Mouse (Mus musculus): Measurements from ENCODE around the gene Cttn. TPM values are rescaled to one million over a fixed set of nuclear protein-coding genes. Genes with fewer than 3 reads are reported as not detected.

Gene Cttn
- polyA plus RNA-seq, 1 experiment from 2014 or later = 200 TPM

DNA sequence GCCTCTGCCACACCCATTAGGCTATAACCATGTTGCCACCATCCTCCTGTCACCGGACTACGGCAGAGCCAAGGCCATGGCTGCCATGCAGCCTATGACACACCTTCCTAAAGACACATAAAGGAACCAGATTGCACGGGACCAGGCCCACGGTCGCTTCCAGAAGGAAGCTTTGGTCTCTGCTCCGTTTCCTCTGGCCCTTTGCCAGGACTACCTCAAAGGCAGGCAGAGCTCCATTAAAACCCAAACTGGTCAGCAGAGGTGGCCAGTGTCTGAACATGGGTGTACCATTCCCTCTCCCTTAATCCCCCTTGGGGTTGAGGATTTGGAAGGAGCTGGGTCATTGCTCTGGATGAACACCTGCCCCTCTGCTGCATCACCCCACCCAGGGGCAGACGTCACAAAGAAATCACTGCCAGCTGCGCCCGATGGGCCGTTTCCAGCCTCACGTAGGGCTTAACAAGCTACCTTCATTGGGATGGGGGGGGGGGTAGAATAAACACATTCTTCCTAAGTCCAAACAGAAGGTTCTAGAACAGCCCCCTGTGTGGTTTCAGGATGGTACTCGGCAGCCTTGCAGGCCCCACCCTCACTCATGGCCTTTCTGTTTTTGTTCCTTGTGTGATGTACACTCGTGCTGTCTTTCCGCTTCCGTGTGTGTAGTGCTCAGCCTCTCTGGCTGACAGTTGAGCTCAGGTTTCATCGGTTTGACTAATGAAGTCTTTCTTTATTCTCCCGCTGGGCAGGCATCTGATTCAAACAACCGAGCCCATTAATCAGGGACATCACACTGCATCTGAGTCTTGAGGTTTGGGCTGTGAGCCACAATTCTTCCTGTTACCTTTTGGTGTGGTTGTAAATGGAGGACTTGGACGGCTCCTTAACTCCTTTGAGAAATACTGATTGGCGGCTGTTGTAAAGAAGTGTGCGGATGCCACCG is 58.6 kb downstream of the Cttn start:
- DNase-seq (ENCODE audit: low spot score) = no peak
- whole genome bisulfite sequencing = 69% methylated on average over 22 of the region's 22 CpGs
- Histone ChIP-seq H3K27ac (replicated peaks) (peak overlapping the region; percentile 24), H3K9me3 (no peaks in the 10 kb centered on the region), H3K4me1 (peaks cover 32% of the 10 kb centered on the region), H3K36me3 (replicated peaks) (no peaks in the 10 kb centered on the region; the same call in 1 of the 2 replicates), H3K27me3 (replicated peaks; ENCODE audit: low read depth, poor library complexity, severe bottlenecking) (no peaks in the 10 kb centered on the region), H3K4me3 (no peak overlapping the region)

DNA sequence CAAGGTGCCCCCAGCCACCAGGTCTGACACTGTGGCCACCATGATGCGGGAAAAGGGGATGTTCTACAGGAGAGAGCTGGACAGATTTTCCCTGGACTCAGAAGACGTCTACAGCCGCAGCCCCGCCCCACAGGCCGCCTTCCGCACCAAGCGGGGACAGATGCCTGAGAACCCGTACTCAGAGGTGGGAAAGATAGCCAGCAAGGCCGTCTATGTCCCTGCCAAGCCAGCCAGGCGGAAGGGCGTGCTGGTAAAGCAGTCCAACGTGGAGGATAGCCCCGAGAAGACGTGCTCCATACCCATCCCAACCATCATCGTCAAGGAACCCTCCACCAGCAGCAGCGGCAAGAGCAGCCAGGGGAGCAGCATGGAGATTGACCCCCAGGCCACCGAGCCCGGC is 61.1 kb downstream of the Cttn start:
- H3K4me3 ChIP-seq = no peak overlapping the region
- no peaks in the 10 kb centered on the region for H3K27me3 ChIP-seq (replicated peaks; ENCODE audit: low read depth, poor library complexity, severe bottlenecking)
- DNase-seq (ENCODE audit: low spot score) = no peak
- 86% methylated on average over 18 of the region's 18 CpGs for WGBS
- peaks cover 33% of the 10 kb centered on the region for H3K4me1 ChIP-seq
- H3K36me3 ChIP-seq (replicated peaks) = no peaks in the 10 kb centered on the region; the same call in 1 of the 2 replicates
- no peak overlapping the region for H3K27ac ChIP-seq (replicated peaks)
- H3K9me3 ChIP-seq = no peaks in the 10 kb centered on the region

DNA sequence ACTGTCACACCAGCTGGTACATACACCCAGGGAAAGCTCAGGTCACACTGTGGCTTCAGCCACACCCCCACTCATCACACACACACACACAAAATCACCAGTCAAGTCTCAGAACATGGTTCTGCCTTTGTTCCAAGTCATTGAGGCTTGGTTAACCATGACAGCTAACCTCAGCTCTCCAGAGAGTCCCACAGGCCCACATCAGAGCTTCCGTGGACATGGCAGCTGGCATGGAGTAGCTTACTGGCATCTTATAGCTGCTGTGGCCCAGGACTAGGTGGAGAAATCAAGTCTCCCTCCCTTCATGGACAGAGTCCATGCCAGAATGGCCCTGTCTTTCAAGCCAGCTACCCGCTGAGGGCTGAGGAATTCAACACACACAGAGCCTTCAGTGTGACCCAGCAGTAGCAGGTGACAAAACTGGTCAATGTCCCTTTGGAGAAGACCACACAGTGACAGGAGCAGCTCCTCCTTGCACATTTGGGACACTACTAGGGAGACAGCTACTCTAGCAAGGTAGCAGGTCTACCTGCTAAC is 62.3 kb downstream of the Cttn start:
- WGBS = 84% methylated on average over 2 of the region's 2 CpGs
- no peak overlapping the region for H3K27ac ChIP-seq (replicated peaks)

DNA sequence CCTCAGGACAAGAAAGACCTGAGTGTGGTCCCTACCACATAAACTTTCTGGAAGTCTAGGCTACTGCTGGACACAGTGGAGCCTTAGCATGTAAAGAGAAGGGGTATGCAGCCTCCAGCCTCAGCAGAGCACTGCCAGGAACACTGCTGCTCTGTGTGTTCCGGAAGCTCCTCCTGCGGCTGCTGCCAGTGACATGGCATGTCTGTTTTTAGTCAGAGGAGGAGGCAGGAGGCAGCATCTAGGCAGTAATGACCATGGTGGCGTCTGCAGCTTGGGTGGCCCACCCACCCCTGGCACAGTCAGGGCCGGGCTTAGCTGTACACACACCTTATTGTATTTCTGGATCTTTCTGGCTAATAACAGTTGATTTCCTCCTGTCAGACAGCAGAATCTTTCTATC is 63.1 kb downstream of the Cttn start:
- Histone ChIP-seq H3K4me3 (no peak overlapping the region), H3K27me3 (replicated peaks; ENCODE audit: low read depth, poor library complexity, severe bottlenecking) (no peaks in the 10 kb centered on the region), H3K36me3 (replicated peaks) (no peaks in the 10 kb centered on the region; the same call in 1 of the 2 replicates), H3K9me3 (no peaks in the 10 kb centered on the region), H3K27ac (replicated peaks) (peak overlapping the region; percentile 49; the same call in 1 of the 2 replicates), H3K4me1 (peaks cover 26% of the 10 kb centered on the region)
- 74% methylated on average over 4 of the region's 4 CpGs for WGBS
- DNase-seq (ENCODE audit: low spot score) = no peak

More for the DNA sequence above, 62.3 kb downstream of the Cttn start:
- Histone ChIP-seq H3K36me3 (replicated peaks) (no peaks in the 10 kb centered on the region; the same call in 1 of the 2 replicates), H3K9me3 (no peaks in the 10 kb centered on the region), H3K4me1 (peaks cover 33% of the 10 kb centered on the region), H3K4me3 (no peak overlapping the region), H3K27me3 (replicated peaks; ENCODE audit: low read depth, poor library complexity, severe bottlenecking) (no peaks in the 10 kb centered on the region)
- DNase-seq (ENCODE audit: low spot score) = no peak

DNA sequence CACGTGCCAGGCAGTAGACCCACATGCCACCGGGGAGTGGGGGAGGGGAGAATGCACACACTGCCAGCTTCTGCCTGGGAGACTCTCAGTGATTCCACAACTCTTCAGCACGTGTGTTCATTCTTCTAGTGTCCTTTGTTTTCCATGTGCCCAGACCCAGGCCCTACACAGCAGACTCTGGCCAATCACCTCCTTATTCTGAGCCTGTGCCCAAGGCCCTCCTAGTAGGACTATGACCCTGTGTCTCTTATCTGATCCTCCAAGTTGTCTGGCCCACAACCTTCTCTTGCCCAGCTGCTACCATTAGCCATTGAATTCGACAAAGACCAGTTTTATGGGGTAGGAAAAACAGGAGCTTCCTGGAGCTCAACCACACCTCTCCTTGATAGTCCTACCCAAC is 68.3 kb downstream of the Cttn start:
- Histone ChIP-seq H3K27ac (replicated peaks) (no peak overlapping the region), H3K4me1 (peaks cover 7% of the 10 kb centered on the region), H3K9me3 (no peaks in the 10 kb centered on the region), H3K4me3 (no peak overlapping the region), H3K27me3 (replicated peaks; ENCODE audit: low read depth, poor library complexity, severe bottlenecking) (no peaks in the 10 kb centered on the region), H3K36me3 (replicated peaks) (no peaks in the 10 kb centered on the region)
- DNase-seq (ENCODE audit: low spot score) = no peak
- 83% methylated on average over 4 of the region's 4 CpGs for WGBS

DNA sequence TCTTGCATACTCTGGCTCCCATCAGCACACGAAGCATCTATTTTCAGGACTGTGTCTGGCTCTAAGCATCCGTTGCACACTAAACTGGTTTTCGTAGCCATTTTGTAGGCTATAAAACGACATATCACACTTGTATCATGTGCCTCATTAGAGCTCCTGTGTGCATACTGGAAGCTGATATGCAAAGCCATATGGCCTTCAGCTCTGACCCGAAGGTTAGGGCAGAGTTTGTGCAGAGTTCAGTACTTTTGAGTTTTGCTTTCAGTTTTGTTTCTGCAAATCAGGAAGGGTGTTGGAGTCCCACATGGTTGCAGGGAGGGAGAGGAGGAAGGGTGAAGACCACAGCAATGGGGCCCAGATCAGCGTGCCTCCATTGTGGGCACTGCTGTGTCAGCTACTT is 79.1 kb downstream of the Cttn start:
- Histone ChIP-seq H3K9me3 (no peaks in the 10 kb centered on the region), H3K4me1 (peaks cover 9% of the 10 kb centered on the region; the same call in 1 of the 2 replicates), H3K36me3 (replicated peaks) (no peaks in the 10 kb centered on the region), H3K27ac (replicated peaks) (no peak overlapping the region), H3K4me3 (no peak overlapping the region), H3K27me3 (replicated peaks; ENCODE audit: low read depth, poor library complexity, severe bottlenecking) (no peaks in the 10 kb centered on the region)
- 85% methylated on average over 6 of the region's 6 CpGs for WGBS
- DNase-seq (ENCODE audit: low spot score) = no peak

DNA sequence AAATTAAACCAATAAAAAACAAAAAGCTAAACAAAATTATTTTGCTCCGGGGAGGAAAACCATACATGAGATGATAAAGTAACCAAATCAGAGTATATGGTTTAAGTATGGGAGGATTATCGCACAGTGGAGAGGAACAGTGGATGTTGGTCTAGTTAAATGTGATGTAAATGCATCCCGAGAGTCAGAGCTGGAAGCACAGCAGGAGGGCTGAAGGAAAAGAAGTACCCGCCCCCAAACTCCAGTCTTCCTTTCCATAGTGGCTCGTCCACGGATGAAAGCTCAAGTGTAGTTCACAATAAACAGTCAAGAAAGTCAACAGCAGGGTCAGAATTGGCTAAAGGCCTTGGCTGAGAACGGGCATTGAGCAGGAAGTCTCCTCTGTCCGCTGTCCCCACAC is 80.1 kb downstream of the Cttn start:
- H3K4me3 ChIP-seq = no peak overlapping the region
- no peak for DNase-seq (ENCODE audit: low spot score)
- H3K9me3 ChIP-seq = no peaks in the 10 kb centered on the region
- H3K4me1 ChIP-seq = peaks cover 9% of the 10 kb centered on the region; the same call in 1 of the 2 replicates
- no peaks in the 10 kb centered on the region for H3K27me3 ChIP-seq (replicated peaks; ENCODE audit: low read depth, poor library complexity, severe bottlenecking)
- H3K36me3 ChIP-seq (replicated peaks) = no peaks in the 10 kb centered on the region
- WGBS = 58% methylated on average over 8 of the region's 8 CpGs
- H3K27ac ChIP-seq (replicated peaks) = no peak overlapping the region

DNA sequence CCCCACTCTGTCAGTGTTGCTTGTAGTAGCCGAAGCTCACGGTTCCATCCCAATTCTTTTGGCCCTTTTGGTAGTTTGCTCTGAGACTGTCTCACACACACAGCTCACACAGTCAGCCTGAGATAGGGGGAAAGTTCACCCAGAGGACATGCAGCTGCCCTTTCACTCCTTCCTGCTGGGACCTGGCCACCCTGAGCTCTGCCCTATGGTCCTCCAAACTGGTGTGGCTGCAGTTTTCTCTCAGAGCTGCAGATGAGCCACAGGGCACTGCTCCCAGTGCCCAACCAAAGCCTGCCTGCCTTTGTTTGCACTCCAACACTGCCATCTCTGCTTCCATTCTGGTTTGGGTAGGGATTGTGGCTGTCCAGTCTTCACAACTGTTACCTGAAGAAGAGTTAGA is 81.1 kb downstream of the Cttn start:
- H3K4me1 ChIP-seq = peaks cover 9% of the 10 kb centered on the region; the same call in 1 of the 2 replicates
- 90% methylated on average over 2 of the region's 2 CpGs for WGBS
- no peak for DNase-seq (ENCODE audit: low spot score)
- H3K27me3 ChIP-seq (replicated peaks; ENCODE audit: low read depth, poor library complexity, severe bottlenecking) = no peaks in the 10 kb centered on the region
- no peak overlapping the region for H3K4me3 ChIP-seq
- H3K36me3 ChIP-seq (replicated peaks) = no peaks in the 10 kb centered on the region
- no peaks in the 10 kb centered on the region for H3K9me3 ChIP-seq
- H3K27ac ChIP-seq (replicated peaks) = no peak overlapping the region

DNA sequence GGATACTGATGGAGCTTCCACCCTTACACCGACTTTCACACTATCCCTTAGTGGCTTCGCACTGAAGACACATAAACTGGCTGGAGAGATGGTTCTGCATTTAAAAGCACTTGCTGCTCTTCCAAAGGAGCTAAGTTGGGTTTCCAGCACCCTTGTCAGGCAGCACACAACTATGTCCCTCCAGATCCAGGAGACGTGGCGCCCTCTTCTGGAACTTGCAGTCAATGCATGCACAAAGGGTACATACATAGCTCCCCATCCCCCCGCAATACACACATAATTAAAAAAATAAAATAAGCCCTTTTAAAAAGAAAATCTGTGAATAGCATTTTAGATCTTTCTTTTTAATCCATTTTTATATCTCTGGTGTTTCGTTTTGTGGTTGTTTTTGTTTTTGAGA is 83.3 kb downstream of the Cttn start:
- Histone ChIP-seq H3K4me1 (peaks cover 9% of the 10 kb centered on the region; the same call in 1 of the 2 replicates), H3K36me3 (replicated peaks) (no peaks in the 10 kb centered on the region), H3K27ac (replicated peaks) (no peak overlapping the region), H3K27me3 (replicated peaks; ENCODE audit: low read depth, poor library complexity, severe bottlenecking) (no peaks in the 10 kb centered on the region), H3K4me3 (no peak overlapping the region), H3K9me3 (no peaks in the 10 kb centered on the region)
- DNase-seq (ENCODE audit: low spot score) = no peak
- 89% methylated on average over 6 of the region's 6 CpGs for WGBS

Other genes starting within 250 kb of the Cttn start
- gene Ppfia1, start 82.7 kb upstream of the Cttn start, polyA plus RNA-seq (2016; fragmentation: Nextera tagmentation; extraction: Ambion mirVana) = 44.3 and 44.6 TPM in 2 replicates
- gene Fadd, start 111.5 kb upstream of the Cttn start, polyA plus RNA-seq (2016; fragmentation: Nextera tagmentation; extraction: Ambion mirVana) = 10.7 and 12.0 TPM in 2 replicates